Mouse (Mus musculus) adipose tissue, adult 10 weeks (tissue): Measurements from ENCODE around the gene Olfr470. TPM values are rescaled to one million over a fixed set of nuclear protein-coding genes. Genes with fewer than 3 reads are reported as not detected.

Source experiments
- polyA plus RNA-seq: library from polyadenylated mRNA; stranded (reverse); fragments of 350-450 nt; fragmentation: Illumina TruSeq; extraction: RNeasy Lipid Tissue Mini Kit (QIAGEN cat#74804); gene quantifications from one replicate; pipeline ENCODE4 v1.2.3, GENCODE M21; 2014; ENCODE audit warnings: low read depth, low replicate concordance

The Olfr470 gene
- polyA plus RNA-seq = not detected

GRCm38 (mm10) chr7:107847390-107847789 is at the start of gene Olfr470:
Gene Olfr470, minus strand, starts transcription at chr7:107847490.

GRCm38 (mm10) chr7:107825441-107825840 is 21.8 kb downstream of the Olfr470 start, which contains the start of gene Olfr469:
Gene Olfr469, minus strand, starts transcription at chr7:107825541.

DNA sequence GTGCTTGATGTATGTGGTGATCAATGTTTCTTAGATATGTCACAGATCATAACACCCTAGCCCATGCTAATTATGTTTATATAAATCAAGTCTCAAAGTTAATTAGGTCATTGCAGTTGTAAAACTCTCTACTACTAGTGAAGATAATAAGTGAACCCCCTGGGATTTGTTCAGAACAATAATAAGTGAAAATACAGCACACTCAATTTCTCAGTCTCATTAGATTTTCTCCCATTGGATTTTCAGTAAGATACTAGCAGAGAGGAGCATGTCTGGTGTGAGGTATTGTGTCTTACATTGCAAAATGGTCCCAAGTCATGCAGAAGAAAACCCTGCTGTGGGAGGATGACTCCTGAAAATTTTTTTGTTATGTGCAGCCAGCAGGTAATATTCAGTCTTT is 35.3 kb downstream of the Olfr470 start, which contains the start of gene Olfr467:
TSS of gene Olfr467 (plus strand) at position 301 of the 400 bp plus-strand sequence.

DNA sequence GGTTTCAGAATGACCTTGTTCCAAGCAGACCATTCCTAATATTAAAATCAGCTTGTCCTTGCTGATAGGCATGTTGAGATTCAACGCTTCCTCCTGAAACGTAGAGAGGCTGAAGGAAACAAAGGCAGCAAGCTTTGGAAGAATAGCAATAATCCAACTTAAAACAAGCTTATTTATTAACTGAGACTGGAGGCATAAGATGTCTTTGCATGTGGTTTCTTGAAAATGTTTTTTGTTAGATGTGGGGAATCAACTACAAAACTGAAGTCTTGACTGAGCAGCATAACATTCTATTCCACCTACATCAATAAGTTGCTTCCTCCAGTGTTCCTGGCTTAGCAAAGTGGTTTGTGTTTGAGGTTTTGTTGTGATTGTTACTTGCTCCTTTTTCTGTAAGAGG is 46.2 kb downstream of the Olfr470 start, which contains the start of gene Ovch2:
TSS of gene Ovch2 (minus strand) at position 101 of the 400 bp plus-strand sequence.

Other genes starting within 250 kb of the Olfr470 start
- gene 5330417H12Rik, start 222.3 kb downstream of the Olfr470 start, polyA plus RNA-seq = not detected
- 10.8 TPM for gene Cyb5r2, start 89.5 kb downstream of the Olfr470 start, polyA plus RNA-seq
- 426 TPM for gene Ovch2, start 46.3 kb downstream of the Olfr470 start, polyA plus RNA-seq
- 0.94 TPM for gene Olfr467, start 35.2 kb downstream of the Olfr470 start, polyA plus RNA-seq
- not detected for gene Olfr469, start 21.9 kb downstream of the Olfr470 start, polyA plus RNA-seq
- gene Olfr472, start 50.4 kb upstream of the Olfr470 start, polyA plus RNA-seq = not detected
- gene Olfr473, start 83.0 kb upstream of the Olfr470 start, polyA plus RNA-seq = not detected
- gene Olfr474, start 107.2 kb upstream of the Olfr470 start, polyA plus RNA-seq = not detected
- not detected for gene Olfr476, start 117.3 kb upstream of the Olfr470 start, polyA plus RNA-seq
- not detected for gene Olfr477, start 139.2 kb upstream of the Olfr470 start, polyA plus RNA-seq
- not detected for gene Olfr478, start 186.5 kb upstream of the Olfr470 start, polyA plus RNA-seq
- gene Olfr479, start 203.2 kb upstream of the Olfr470 start, polyA plus RNA-seq = not detected
- not detected for gene Olfr480, start 219.9 kb upstream of the Olfr470 start, polyA plus RNA-seq
- not detected for gene Olfr481, start 232.4 kb upstream of the Olfr470 start, polyA plus RNA-seq